8 mouse cellular contexts compared by ENCODE assay signal in the genomic region with DNA sequence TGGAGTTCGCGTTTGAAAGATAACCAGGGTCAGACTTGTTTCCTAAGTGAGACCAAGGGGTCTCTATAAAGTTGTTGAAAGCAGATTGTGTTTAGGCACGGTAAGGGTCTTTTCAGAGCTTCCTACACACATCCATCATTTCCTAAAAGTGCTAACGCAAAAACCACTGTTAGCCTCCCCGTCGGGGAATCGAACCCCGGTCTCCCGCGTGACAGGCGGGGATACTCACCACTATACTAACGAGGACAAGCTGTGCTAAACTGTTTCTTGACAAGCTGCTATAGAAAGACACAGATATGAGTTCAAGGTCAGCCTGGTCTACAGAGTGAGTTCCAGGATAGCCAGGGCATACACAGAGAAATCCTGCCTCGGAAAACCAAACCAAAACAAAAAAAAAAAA. TPM values are rescaled to one million over a fixed set of nuclear protein-coding genes. Genes with fewer than 3 reads are reported as not detected.
DNase-seq lines count a peak whose midpoint lies in the region; ATAC-seq lines count a peak whose summit lies in the region.

No protein-coding gene starts in this region.

- DNase-seq in A20 (ENCODE audit: low read depth, low spot score) = peak; percentile 91
- DNase-seq in adrenal gland, postnatal 10 days = peak; percentile 90
- DNase-seq in embryonic facial prominence, embryonic 14.5 days (ENCODE audit: low spot score) = peak; percentile 91
- DNase-seq in spleen, postnatal 4 days (ENCODE audit: low spot score in 2 of 2) = peak; percentile 86 to 94

- H3K4me1 ChIP-seq in embryonic facial prominence, embryonic 14.5 days (ENCODE audit: control insufficient read depth, insufficient read depth, low read length) = peaks cover 9% of the 10 kb centered on the region; the same call in 1 of the 2 replicates
- peaks cover 13% of the 10 kb centered on the region for H3K4me1 ChIP-seq in heart, embryonic 11.5 days (ENCODE audit: control insufficient read depth, insufficient read depth, low read length)
- peaks cover 13% of the 10 kb centered on the region for H3K4me1 ChIP-seq in kidney, embryonic 14.5 days (ENCODE audit: control insufficient read depth, insufficient read depth, low read length)
- H3K4me1 ChIP-seq in limb, embryonic 15.5 days = peaks cover 24% of the 10 kb centered on the region
- peaks cover 13% of the 10 kb centered on the region for H3K4me1 ChIP-seq in midbrain, embryonic 16.5 days (ENCODE audit: control insufficient read depth, insufficient read depth, low read length)

- H3K4me2 ChIP-seq in embryonic facial prominence, embryonic 14.5 days (ENCODE audit: low read depth, low read length) = peak overlapping the region; percentile 52
- peak overlapping the region; percentile 69 for H3K4me2 ChIP-seq in heart, embryonic 11.5 days
- H3K4me2 ChIP-seq in kidney, embryonic 14.5 days (replicated peaks; ENCODE audit: low read depth, low read length) = peak overlapping the region; percentile 54
- H3K4me2 ChIP-seq in limb, embryonic 15.5 days = peak overlapping the region; percentile 41
- peak overlapping the region; percentile 39 for H3K4me2 ChIP-seq in midbrain, embryonic 16.5 days (ENCODE audit: low read length)

- peaks cover 6% of the 10 kb centered on the region; the same call in 1 of the 2 replicates for H3K36me3 ChIP-seq in embryonic facial prominence, embryonic 14.5 days (ENCODE audit: control insufficient read depth, insufficient read depth, low read length)
- H3K36me3 ChIP-seq in heart, embryonic 11.5 days (ENCODE audit: control insufficient read depth, insufficient read depth, low read length) = peaks cover 2% of the 10 kb centered on the region; the same call in 1 of the 2 replicates
- H3K36me3 ChIP-seq in kidney, embryonic 14.5 days (ENCODE audit: control insufficient read depth, insufficient read depth, low read length) = peaks cover 4% of the 10 kb centered on the region
- H3K36me3 ChIP-seq in limb, embryonic 15.5 days = peaks cover 12% of the 10 kb centered on the region; the same call in 1 of the 2 replicates
- H3K36me3 ChIP-seq in midbrain, embryonic 16.5 days (ENCODE audit: control insufficient read depth, insufficient read depth, low read length) = peaks cover 3% of the 10 kb centered on the region

- H3K27me3 ChIP-seq in embryonic facial prominence, embryonic 14.5 days (replicated peaks; ENCODE audit: control insufficient read depth, insufficient read depth, low read length) = no peaks in the 10 kb centered on the region
- H3K27me3 ChIP-seq in heart, embryonic 11.5 days (ENCODE audit: control insufficient read depth, insufficient read depth, low read length) = no peaks in the 10 kb centered on the region
- no peaks in the 10 kb centered on the region for H3K27me3 ChIP-seq in kidney, embryonic 14.5 days (ENCODE audit: control insufficient read depth, insufficient read depth, low read length)
- H3K27me3 ChIP-seq in limb, embryonic 15.5 days = no peaks in the 10 kb centered on the region
- H3K27me3 ChIP-seq in midbrain, embryonic 16.5 days (ENCODE audit: control insufficient read depth, insufficient read depth, low read depth, low read length) = no peaks in the 10 kb centered on the region

- H3K4me3 ChIP-seq in embryonic facial prominence, embryonic 14.5 days (ENCODE audit: low read depth, low read length) = peak overlapping the region; percentile 37
- peak overlapping the region; percentile 51 for H3K4me3 ChIP-seq in heart, embryonic 11.5 days (ENCODE audit: low read depth, low read length)
- peak overlapping the region; percentile 45 for H3K4me3 ChIP-seq in kidney, embryonic 14.5 days (ENCODE audit: low read length)
- peak overlapping the region; percentile 32 for H3K4me3 ChIP-seq in limb, embryonic 15.5 days
- H3K4me3 ChIP-seq in midbrain, embryonic 16.5 days (ENCODE audit: low read depth, low read length) = peak overlapping the region; percentile 26

- peak; percentile 66 for ATAC-seq in embryonic facial prominence, embryonic 14.5 days (ENCODE audit: low read depth)
- peak; percentile 72 for ATAC-seq in heart, embryonic 11.5 days (replicated peaks; ENCODE audit: insufficient number of reproducible peaks, low FRiP score, low TSS enrichment)
- ATAC-seq in kidney, embryonic 14.5 days (ENCODE audit: low FRiP score, low TSS enrichment) = peak; percentile 75
- ATAC-seq in limb, embryonic 15.5 days (ENCODE audit: insufficient number of reproducible peaks, low FRiP score, low TSS enrichment, low read depth) = peak; percentile 53
- peak; percentile 7; the same call in 1 of the 2 replicates for ATAC-seq in midbrain, embryonic 16.5 days

- peak overlapping the region; percentile 43; the same call in 1 of the 2 replicates for H3K9ac ChIP-seq in embryonic facial prominence, embryonic 14.5 days (ENCODE audit: low read depth, low read length)
- H3K9ac ChIP-seq in heart, embryonic 11.5 days (ENCODE audit: low read depth, low read length) = peak overlapping the region; percentile 69
- no peak overlapping the region for H3K9ac ChIP-seq in kidney, embryonic 14.5 days (ENCODE audit: low read depth, low read length)
- no peak overlapping the region for H3K9ac ChIP-seq in limb, embryonic 15.5 days
- no peak overlapping the region for H3K9ac ChIP-seq in midbrain, embryonic 16.5 days (ENCODE audit: low read depth, low read length)

- no peaks in the 10 kb centered on the region for H3K9me3 ChIP-seq in embryonic facial prominence, embryonic 14.5 days (ENCODE audit: control insufficient read depth, low read length)
- no peaks in the 10 kb centered on the region for H3K9me3 ChIP-seq in heart, embryonic 11.5 days (replicated peaks; ENCODE audit: control insufficient read depth, low read length)
- no peaks in the 10 kb centered on the region for H3K9me3 ChIP-seq in kidney, embryonic 14.5 days (ENCODE audit: control insufficient read depth, low read length)
- H3K9me3 ChIP-seq in limb, embryonic 15.5 days = no peaks in the 10 kb centered on the region
- H3K9me3 ChIP-seq in midbrain, embryonic 16.5 days (replicated peaks; ENCODE audit: control insufficient read depth, low read length, poor library complexity, severe bottlenecking) = no peaks in the 10 kb centered on the region

- no peak overlapping the region; the same call in 1 of the 2 replicates for H3K27ac ChIP-seq in embryonic facial prominence, embryonic 14.5 days (replicated peaks; ENCODE audit: low read depth, low read length)
- H3K27ac ChIP-seq in heart, embryonic 11.5 days (ENCODE audit: low read depth, low read length) = peak overlapping the region; percentile 64; the same call in 1 of the 2 replicates
- H3K27ac ChIP-seq in kidney, embryonic 14.5 days (ENCODE audit: low read depth, low read length) = 0 out of 2 replicates have a peak overlapping the region, but pooled peaks have one; percentile 51
- peak overlapping the region; percentile 17; the same call in 1 of the 2 replicates for H3K27ac ChIP-seq in limb, embryonic 15.5 days
- H3K27ac ChIP-seq in midbrain, embryonic 16.5 days (ENCODE audit: low read length) = peak overlapping the region; percentile 58; the same call in 1 of the 2 replicates

- whole genome bisulfite sequencing in embryonic facial prominence, embryonic 14.5 days = 0% methylated on average over 13 of the region's 13 CpGs
- WGBS in heart, embryonic 11.5 days (ENCODE audit: insufficient replicate concordance) = 1% methylated on average over 13 of the region's 13 CpGs
- WGBS in kidney, embryonic 14.5 days = under 1% methylated on average over 13 of the region's 13 CpGs
- WGBS in limb, embryonic 15.5 days = under 1% methylated on average over 13 of the region's 13 CpGs
- under 1% methylated on average over 13 of the region's 13 CpGs for WGBS in midbrain, embryonic 16.5 days

RNA-seq across cellular contexts. Expression of a gene that starts 18.8 kb away (rescaled TPM):
- total RNA-seq in adrenal gland, postnatal 10 days (2021) = 1,000 to 10,000 TPM; 1,039 to 1,045 TPM
- polyA plus RNA-seq in embryonic facial prominence, embryonic 14.5 days (2014; fragmentation: Nextera tagmentation; extraction: Ambion mirVana) = 879 and 1,077 TPM in 2 replicates
- 833 and 922 TPM in 2 replicates for polyA plus RNA-seq in heart, embryonic 11.5 days (2014; fragmentation: Nextera tagmentation; extraction: Ambion mirVana)
- 715 and 1,051 TPM in 2 replicates for polyA plus RNA-seq in kidney, embryonic 14.5 days (2014; fragmentation: Nextera tagmentation; extraction: Ambion mirVana)
- 1,133 and 1,236 TPM in 2 replicates for polyA plus RNA-seq in limb, embryonic 15.5 days (2015; fragmentation: Nextera tagmentation; extraction: Ambion mirVana)
- 1,506 and 1,517 TPM in 2 replicates for polyA plus RNA-seq in midbrain, embryonic 16.5 days (2015; fragmentation: Nextera tagmentation; extraction: Ambion mirVana)

RNA-seq across cellular contexts. Expression of a gene that starts 19.7 kb away (rescaled TPM):
- total RNA-seq in adrenal gland, postnatal 10 days (2021) = under 1 TPM; 0.21 to 0.24 TPM
- polyA plus RNA-seq in embryonic facial prominence, embryonic 14.5 days (2014; fragmentation: Nextera tagmentation; extraction: Ambion mirVana) = 0.24 TPM in 1 of 2 replicates, not detected in the other
- 0.42 TPM in 1 of 2 replicates, not detected in the other for polyA plus RNA-seq in heart, embryonic 11.5 days (2014; fragmentation: Nextera tagmentation; extraction: Ambion mirVana)
- polyA plus RNA-seq in kidney, embryonic 14.5 days (2014; fragmentation: Nextera tagmentation; extraction: Ambion mirVana) = 0.16 and 0.41 TPM in 2 replicates
- polyA plus RNA-seq in limb, embryonic 15.5 days (2015; fragmentation: Nextera tagmentation; extraction: Ambion mirVana) = 0.14 and 0.32 TPM in 2 replicates
- polyA plus RNA-seq in midbrain, embryonic 16.5 days (2015; fragmentation: Nextera tagmentation; extraction: Ambion mirVana) = 0.30 and 0.51 TPM in 2 replicates

RNA-seq across cellular contexts. Expression of a gene that starts 25.1 kb away (rescaled TPM):
- 10 to 100 TPM; 11.2 to 12.2 TPM for total RNA-seq in adrenal gland, postnatal 10 days (2021)
- 4.8 and 5.4 TPM in 2 replicates for polyA plus RNA-seq in embryonic facial prominence, embryonic 14.5 days (2014; fragmentation: Nextera tagmentation; extraction: Ambion mirVana)
- polyA plus RNA-seq in heart, embryonic 11.5 days (2014; fragmentation: Nextera tagmentation; extraction: Ambion mirVana) = 9.9 and 10.6 TPM in 2 replicates
- polyA plus RNA-seq in kidney, embryonic 14.5 days (2014; fragmentation: Nextera tagmentation; extraction: Ambion mirVana) = 7.7 and 14.4 TPM in 2 replicates
- polyA plus RNA-seq in limb, embryonic 15.5 days (2015; fragmentation: Nextera tagmentation; extraction: Ambion mirVana) = 9.0 and 9.2 TPM in 2 replicates
- 12.4 and 12.8 TPM in 2 replicates for polyA plus RNA-seq in midbrain, embryonic 16.5 days (2015; fragmentation: Nextera tagmentation; extraction: Ambion mirVana)

RNA-seq across cellular contexts. Expression of a gene that starts 32.5 kb away (rescaled TPM):
- total RNA-seq in adrenal gland, postnatal 10 days (2021) = 10 to 100 TPM; 31.6 to 37.1 TPM
- 28.8 and 29.3 TPM in 2 replicates for polyA plus RNA-seq in embryonic facial prominence, embryonic 14.5 days (2014; fragmentation: Nextera tagmentation; extraction: Ambion mirVana)
- polyA plus RNA-seq in heart, embryonic 11.5 days (2014; fragmentation: Nextera tagmentation; extraction: Ambion mirVana) = 30.8 and 32.7 TPM in 2 replicates
- 29.6 and 39.8 TPM in 2 replicates for polyA plus RNA-seq in kidney, embryonic 14.5 days (2014; fragmentation: Nextera tagmentation; extraction: Ambion mirVana)
- polyA plus RNA-seq in limb, embryonic 15.5 days (2015; fragmentation: Nextera tagmentation; extraction: Ambion mirVana) = 32.4 and 33.0 TPM in 2 replicates
- 38.3 and 41.6 TPM in 2 replicates for polyA plus RNA-seq in midbrain, embryonic 16.5 days (2015; fragmentation: Nextera tagmentation; extraction: Ambion mirVana)

Comparison
In these comparisons a context has a peak if more than half of its experiments do, and no peak if none do; other contexts are left out.
1. ATAC-seq: peak in every context shown above with its lines; median percentile 75 in kidney, embryonic 14.5 days; 72 in heart, embryonic 11.5 days; 66 in embryonic facial prominence, embryonic 14.5 days; 53 in limb, embryonic 15.5 days; 7 in midbrain, embryonic 16.5 days.
2. H3K9ac ChIP-seq: peak in embryonic facial prominence, embryonic 14.5 days (single experiment) and heart, embryonic 11.5 days (single experiment); none in kidney, embryonic 14.5 days (single experiment), limb, embryonic 15.5 days (single experiment) and midbrain, embryonic 16.5 days (single experiment).
3. Peak in every context shown above with its lines, with median percentiles within 50 percentile points of each other: DNase-seq, H3K4me2 ChIP-seq and H3K4me3 ChIP-seq.